Mouse (Mus musculus): ENCODE data around the gene Kcnh4.

GRCm38 (mm10) chr11:100719893-100720292, 39.8 kb downstream of the Kcnh4 start:
- TF ChIP-seq POLR2A (IDR thresholded peaks at IDR 0.05; ENCODE audit: low read depth, low read length) (no peak), CTCF (IDR thresholded peaks at IDR 0.05; ENCODE audit: extremely low read depth, insufficient read depth, insufficient read length, insufficient replicate concordance) (no peak)

Measured in spleen, adult 2 months (tissue).